Mouse (Mus musculus) regulatory T cell (primary cell): Measurements from ENCODE around the gene Apoe.

Experiments
- in situ Hi-C: fragments of 300-600 bp; cut with MboI, MseI; formaldehyde crosslinking; loops from one replicate; pipeline ENCODE4 v1.15.1; 2025; ENCODE audit warnings: high pct_unique_total_duplicates

The Apoe gene

DNA sequence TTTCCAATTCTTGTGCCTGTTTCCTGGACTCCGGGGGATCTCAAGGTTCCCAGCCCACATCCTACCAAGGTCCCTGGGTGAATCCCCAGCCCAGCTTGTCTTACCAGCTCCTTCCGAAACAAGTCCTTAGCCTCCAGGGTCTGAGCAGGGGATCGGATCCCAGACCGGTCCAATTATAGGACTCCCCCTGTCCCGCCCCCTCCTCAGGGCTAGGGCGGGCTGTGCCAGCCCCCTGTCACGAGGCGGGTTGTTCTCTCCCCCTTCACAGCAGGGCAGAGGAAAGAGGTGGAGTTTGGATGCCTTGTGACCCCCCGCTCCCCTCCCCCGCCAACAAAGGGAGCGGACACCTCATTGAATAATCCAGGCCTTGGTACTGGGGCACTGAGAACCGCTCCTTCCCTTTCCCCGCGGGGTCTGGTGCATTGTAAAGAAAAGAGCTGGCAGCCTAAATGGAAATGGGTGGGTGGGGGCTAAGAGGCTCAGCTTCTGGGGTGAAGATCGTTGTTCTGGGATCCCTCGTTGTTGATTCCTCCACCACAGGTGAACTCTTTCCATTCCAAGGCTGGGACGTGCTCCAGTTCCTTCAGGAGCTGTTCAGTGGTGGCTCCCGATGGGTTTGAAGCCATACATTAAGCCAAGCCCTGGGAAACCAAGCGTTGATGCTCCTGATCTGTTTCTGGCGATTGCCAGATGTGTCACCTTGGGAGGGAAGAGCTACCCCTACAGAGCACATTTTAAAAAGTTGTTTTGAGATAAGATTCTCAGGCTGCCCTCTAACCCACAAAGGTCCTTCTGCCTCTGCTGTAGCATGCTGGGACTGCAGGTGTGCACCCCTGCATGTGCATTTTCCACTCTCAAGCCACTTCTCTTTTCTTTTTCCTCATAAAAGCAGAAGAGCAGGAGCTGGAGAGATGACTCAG lies at the start of gene Apoe:
TSS of gene Apoe (minus strand) at position 282 of the 920 bp plus-strand sequence.
- in situ Hi-C loops: no loop called here

DNA sequence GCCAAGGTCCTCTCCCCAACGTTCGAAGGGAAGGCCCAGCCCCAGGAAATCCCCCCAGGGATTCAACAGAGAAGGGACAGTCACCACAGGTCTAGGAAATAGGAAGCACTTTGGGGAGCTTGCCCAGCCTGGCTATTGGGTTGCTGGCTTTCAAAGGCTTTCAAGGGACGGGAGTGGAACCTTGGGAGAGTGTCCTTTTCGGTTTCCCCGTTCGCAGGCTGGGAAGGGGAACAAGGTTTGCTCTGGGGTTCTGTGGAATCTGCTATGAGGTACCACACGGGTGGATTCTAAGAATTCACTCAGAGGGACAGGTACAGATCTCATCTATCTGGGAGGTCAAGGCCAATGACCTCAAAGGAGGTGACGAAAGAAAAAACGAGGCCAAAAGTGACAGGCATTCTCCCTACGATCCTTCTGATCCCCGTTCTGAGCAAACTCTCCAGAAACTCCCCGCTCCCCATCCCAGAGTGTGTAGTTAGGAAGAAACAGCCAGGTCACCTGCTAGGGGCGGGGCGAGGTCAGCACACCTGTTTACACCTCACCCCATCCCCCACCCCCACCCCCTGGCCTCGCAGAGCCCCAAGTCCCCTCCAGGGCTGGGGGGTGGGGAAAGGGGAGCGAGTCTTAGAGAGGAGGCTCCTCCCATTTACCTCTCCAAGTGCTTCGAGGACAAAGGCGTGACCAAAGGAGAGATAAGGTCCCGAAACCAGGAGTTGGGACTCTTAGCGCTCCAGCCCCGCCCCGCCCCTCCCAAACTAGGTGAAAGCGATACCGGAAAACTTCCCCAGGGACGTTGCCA lies 48.6 kb upstream of the Apoe start:
- in situ Hi-C loops: no loop called here

DNA sequence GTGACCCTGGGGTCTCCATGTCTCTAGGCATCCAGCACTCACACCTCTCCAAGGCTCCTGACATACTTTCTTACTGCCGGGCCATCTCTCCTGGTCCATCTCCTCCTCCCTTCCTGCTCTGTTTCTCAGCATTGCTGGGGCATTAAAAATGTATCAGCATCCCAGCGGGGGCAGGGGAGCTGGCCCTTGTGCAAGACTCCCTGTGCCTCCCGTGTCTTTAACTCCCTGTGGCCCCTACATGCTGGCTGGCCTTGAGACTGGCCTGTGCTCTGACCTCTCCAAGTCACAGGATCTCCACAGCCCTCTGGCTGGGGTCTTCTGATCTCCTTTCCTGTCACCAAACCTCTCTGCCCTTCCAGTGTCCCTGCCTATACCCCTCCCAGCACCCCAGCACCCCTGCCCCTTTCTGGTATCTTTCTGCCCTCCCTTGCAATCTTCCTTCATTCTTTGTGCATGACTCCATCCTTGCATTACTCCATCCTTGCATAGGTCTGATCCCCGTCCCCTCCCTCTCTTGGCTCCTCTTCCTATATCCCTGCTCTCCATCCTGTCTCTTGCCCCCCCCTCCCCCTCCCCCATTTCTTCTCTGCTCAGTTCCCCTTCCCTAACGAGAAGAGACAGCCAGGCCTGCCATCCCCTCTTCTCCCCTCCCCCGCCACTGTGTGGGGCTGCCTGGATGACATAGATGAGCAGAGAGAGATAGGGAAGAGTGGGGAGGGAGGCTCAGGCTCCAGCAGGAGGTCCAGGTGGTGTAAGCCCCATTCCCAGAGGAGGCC lies 47.6 kb upstream of the Apoe start:
- in situ Hi-C loops: no loop called here

DNA sequence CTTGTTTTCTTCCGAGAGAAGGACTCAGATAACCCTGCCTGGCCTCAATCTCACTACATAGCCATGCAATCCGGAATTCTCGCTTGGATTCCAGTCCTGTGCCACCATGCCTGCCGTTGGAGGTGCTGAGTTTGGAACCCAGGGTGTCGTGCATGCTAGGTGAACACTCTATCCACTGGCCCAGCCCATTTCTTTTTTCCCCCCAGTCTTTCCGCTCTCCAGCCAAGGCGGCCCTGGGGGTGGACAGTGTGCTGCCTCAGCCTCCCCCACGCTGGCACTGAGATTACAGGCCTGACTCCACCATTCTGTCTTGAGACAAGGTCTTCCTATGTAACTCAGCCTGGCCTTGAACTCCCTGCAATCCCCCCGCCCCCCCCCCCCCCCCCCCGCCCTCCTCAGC lies 47.0 kb upstream of the Apoe start:
- in situ Hi-C loops: no loop called here

DNA sequence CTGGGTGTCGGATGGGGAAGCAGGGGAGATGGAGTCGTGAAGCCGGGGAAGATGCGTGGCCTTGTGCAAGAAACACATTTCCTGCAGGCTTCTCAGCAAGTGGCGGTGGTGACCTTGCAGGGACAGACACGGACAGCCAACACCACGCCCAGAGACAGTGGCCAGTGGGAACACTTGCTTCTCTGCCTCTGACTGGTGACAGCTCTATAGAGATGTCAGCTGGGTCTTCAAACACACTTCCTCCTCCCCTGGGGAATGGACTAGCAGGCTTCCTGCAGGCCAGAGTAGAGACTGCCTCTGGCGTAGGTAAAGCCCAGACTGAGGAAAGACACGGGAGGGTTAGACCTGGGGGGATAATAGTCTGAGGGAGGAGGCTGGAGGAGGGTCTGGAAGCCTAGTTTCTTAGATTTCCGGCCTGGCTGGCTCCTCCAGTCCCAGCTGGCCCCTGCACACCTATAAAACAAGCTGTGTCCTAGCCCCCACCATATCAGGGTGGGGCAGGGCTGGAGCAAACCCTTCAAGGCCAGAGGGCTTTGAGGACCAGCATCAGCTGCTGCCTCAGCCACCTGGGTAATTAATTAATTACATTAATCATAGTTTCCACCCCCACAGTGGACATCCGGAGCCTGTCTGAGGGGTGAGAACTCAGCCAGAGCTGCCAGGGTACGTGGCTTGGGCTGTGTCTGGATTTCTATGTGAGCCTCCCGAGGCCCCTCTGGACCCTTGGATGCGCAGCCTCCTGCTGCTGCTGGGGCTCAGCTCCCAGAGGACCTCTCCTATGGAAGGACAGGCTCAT lies 45.8 kb upstream of the Apoe start:
- in situ Hi-C loops: no loop called here

DNA sequence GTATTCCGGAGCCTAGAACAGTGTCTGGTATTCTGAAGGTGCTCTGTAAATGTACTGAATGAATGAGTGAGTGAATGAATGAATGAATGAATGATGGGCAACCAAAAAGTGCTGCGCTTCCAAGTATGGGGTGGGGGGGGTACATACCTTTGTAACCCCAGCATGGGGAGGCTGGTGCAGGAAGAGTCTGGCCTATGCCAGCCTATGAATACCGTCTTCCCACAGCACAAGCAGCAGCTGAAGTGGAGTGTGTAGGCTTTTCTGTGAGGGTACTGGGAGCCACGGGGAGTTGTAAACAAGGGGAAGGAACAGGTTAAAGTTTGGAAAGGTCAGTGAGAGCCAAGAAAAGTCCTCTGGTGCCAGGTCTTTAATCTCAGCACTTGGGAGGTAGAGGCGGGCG lies 44.8 kb upstream of the Apoe start:
- in situ Hi-C loops: no loop called here

DNA sequence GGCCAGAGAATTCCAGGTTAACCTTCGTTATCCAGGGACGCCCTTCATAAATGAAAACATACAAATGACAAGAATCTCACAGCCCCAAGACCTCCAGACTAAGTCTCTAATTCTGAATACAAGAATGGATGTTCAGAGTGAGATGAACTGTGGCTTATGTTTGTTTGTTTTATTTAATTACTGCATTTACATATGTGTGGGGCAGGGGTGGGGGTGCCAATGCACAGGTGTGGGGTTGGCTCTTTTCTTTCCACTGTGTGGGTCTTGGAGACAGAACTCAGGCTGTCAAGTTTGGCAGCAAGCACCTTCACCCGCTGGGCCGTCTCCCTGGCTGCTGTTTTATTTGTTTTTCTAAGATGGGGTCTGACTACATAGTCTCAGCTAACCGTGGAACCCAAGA lies 43.5 kb upstream of the Apoe start:
- in situ Hi-C loops: no loop called here

DNA sequence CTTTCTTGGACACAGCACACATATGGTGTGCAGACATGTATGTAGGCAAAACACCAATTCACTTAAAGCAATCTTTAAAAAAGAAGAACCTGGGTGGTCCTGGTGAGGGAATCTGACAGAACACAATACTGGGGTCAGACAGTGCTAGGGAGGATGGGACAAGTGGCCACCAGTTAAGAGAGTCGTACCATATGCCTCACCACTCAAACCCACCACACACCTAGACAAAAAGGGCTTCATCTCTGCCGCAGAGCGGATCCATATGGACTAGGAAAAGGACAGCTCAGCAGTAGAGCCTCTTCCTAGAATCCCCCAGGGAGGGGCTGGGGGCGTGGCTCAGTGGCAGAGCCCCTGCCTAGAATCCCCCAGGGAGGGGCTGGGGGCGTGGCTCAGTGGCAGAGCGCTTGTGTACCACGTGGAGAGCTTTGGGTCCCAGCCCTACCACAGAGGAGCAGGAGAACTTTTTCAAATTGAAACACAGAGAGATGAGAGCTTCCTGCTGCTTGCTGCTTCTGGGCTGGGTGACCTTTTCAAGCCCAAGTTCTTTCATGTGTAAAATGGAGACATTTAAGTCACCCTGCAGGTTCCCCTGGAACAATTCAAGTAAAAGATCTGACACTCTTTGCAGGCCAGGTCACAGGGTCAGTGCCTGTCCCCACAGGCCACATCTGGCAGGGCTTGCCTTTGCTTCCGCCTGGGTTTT lies 42.5 kb upstream of the Apoe start:
- in situ Hi-C loops: no loop called here

DNA sequence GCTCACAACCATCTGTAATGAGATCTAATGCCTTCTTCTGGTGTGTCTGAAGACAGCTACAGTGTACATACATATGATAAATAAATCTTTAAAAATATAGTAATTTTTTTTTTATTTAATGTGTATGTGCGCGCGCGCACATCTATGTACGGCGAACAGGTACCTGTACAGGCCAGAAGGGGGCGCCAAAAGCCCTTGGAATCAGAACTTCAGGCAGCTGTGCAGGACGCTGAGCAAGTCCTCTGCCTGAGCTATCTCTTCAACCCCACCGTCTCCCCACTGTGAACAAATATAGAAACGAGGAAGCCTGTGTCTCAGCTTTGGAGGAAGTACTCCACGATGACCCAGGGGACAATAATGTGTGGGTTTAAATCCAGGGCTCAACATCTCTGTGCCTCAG lies 41.3 kb upstream of the Apoe start:
- in situ Hi-C loops: no loop called here

DNA sequence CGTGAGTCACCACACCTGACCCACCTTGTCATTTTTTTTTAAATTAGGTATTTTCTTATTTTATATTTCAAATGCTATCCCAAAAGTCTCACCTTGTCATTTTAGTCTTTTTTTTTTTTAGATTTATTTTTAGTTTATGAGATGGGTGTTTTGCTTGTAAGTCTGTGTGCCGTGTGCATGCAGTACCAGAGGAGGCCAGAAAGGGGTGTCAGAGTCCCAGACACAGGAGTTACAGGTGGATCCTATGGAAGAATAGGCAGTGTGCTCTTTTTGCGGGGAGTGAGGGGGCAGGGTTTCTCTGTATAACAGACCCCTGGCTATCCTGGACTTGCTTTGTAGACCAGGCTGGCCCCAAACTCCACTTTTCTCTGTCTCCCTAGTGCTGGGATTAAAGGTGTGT lies 39.8 kb upstream of the Apoe start:
- in situ Hi-C loops: no loop called here

DNA sequence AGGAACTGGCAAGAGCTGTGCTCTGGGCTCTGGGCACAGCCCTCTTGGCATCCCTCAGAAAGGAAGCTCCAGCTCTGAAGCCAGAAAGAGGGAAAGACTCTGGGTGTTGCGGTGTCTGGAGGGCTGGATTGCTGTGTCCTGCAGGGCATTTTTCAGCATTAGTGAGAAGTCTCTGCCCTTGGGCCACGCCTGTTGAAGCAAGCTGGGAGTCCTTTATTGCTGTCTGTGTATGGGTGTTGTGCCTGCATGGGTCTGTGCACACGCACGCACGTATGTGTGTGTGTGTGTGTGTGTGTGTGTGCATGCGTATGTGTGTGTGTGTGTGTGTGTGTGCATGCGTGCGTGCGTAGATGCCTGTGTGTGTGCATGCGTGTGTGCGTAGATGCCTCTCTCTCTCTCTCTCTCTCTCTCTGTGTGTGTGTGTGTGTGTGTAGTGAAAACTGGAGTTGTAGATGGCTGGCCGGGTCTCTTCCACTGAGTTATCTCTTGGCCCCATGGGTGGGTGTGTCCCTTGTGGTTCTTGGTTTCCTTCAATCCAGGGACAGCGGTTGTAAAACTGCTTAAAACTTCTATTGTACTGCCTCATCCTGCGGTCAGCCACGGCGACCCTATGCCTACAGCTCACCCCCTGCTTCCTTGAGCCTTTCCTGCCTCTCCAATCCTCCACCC lies 37.5 kb upstream of the Apoe start:
- in situ Hi-C loops: no loop called here

DNA sequence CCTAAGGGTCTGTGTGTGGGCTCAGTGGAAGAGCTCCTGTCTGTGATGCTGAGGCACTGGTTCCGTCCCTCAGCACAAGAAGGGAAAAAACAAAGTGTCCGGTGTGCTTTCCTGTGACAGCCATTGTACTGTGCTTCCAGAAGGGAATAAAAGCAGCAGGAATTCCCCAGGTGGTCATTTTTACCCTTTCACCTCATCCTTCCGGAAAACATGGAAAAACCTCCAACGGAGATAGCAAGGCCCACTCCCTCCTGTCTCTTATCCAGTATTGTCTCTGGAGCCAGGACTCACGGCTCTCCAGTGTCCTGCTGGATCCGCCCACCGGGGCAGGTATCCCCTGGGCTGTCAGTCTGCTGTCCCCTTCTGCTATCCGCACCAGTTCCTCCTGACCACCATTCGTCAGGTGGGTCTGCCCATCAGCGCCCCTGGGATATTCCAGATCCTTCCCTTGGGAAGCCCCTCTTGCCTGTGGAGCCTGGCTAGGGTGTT lies 35.2 kb upstream of the Apoe start:
- in situ Hi-C loops: no loop called here

DNA sequence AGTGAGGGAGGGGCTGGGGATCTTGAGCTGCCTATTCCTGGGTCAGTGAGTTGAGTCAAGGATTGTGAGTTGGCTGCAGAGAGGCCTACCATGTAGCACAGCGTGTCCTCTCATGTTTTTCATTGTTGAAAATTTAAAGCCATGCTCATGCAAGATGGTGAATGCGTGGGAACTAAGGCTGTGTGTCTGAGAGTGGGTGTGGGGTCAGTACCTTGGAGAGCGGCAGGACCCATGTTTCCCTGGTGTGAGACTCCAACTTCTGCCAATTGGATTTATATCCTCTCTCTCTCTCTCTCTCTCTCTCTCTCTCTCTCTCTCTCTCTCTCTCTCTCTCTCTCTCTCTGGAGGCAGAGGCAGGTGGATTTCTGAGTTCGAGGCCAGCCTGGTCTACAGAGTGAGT lies 27.6 kb upstream of the Apoe start:
- in situ Hi-C loops: no loop called here

DNA sequence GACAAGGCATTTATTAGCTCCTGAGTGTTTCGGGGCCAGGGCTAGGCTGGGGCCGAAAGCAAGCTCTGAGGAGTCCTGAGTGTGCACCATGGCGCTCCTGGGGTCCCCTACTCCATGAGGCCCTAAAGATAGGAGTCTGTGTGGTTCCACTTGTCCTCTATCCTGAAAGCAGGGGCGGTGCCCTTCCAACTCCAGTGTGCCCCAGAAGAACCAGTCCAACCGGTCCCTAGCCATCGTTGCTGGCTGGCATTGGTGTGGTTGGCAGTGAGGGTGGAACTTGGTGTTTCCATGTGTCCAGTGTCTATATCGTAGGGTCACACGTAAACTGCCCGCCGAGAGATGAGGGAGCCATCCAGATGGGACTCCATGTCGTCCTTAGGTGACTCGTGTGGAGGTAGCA lies 25.2 kb upstream of the Apoe start:
- in situ Hi-C loops: no loop called here

DNA sequence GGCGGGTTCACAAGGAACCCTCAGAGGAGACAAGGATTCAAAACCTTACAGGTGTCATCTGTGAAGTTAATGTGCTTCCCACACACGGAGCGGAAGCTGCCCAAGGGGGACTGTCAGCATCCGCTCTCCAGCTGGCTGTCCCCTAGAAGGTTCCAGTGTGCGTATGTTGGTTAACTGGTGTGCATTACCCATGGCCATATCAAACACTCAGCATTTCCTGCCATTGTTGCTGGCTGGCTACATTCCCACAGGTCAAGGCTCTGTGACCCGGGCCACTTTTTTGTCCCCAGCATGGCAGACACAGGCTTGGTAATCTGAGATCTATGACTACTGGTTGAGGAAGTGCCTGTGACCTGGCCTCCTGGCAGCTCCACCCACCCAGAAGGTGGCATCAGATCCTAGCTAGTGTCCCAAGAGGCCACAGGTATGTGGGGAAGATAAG lies 23.8 kb upstream of the Apoe start:
- in situ Hi-C loops: no loop called here

DNA sequence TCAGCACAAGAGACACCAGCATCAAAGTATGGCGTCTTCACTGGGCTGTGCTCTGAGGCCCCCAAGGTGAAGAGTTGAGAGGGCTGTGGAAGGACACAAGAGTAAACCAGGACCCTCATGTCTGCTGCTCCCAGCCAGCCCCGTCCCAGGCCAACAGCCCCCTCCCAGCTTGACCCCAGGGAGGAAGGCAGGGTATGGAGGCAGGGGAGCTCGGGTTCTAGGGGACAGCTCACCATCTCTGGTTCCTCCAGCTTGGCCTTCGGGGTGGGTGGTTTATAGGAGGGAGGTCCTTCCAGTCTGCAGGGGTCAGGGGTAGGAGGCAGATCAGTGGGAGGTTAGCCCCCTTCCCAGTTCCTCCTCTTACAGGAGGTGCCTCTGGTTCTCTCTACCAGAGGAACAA lies 20.2 kb upstream of the Apoe start:
- in situ Hi-C loops: no loop called here

DNA sequence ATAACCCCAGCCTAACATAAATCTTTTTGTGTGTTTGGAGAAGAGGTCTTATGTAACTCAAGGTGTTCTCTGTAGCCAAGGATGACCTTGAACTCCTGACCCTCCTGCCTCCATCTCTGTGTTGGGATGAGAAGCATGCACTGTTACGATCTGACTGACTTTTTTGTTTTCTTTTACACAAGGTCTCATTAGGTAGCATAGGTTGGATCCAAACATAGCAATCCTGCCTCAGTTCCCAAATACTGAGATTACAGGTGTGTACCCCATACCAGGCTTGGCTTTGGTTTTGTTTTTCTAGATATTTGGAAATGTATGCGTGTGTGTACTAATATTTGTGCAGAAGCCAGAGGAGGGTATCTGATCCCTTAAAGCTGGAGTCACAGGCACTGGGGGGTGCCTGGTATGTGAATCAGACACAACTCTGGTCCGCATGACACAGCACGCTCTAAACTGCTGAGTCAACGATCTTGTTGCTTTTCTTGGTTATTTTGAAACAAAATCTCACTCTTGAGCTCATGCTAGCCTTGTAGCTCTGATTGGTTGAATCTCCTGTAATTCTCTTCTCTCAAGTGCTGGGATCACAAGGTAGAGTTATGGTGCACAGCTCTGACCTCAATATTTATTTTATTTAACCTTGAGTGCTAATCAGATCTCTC lies 19.4 kb upstream of the Apoe start:
- in situ Hi-C loops: no loop called here

DNA sequence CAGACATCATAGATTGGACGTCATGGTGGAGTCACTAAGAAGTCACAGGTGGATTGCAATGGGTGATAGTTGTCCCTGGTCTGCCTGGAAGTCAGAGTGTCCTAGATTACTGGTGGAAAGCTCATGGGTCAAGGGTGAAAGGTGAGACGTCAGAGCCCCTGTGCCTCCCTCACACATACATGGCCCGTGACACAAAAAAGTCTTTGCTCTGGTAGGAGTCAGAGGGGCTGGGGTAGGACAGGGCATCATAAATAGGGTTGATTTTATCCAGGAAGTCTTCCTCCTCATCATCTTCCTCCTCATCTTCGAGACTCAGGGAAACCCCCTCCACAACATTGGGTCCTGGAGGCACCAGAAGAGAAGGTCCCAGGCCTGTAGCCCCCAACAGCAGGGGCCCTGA lies 18.4 kb upstream of the Apoe start:
- in situ Hi-C loops: no loop called here

DNA sequence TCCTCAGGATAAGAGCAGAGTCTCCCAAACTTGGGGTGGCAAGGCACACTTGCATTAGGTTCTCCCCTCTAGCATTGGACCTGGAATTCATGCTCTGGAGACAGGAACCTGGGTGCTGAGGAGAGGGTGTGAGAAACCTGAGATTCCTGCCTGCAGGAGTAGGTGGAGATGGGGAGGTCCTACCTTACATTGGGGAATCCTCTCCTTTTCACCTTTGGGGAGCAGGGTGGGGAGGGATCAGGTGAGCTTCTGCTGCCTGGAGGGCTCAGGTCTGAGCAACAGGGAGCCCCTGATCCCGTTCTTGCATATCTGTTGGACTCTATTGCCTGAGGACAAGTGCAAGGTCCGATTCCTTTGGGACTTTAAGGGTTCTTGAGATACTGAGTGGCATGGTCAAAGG lies 17.8 kb upstream of the Apoe start:
- in situ Hi-C loops: no loop called here
